Mouse (Mus musculus) B cell, adult 2 months (primary cell): ENCODE measurements around the gene Dnaaf3.
"Not testable (repeated sequence)": the region's sequence is repeated elsewhere in the genome, so short reads cannot be mapped to it uniquely, and the experiment has no call there.

Experiments used
- DNase-seq, 2 experiments: peaks; one replicate each; pipeline ENCODE4 v3.0.0; 2022

Dnaaf3 gene

GRCm38 (mm10) chr7:4532005-4532729, at the start of gene Dnaaf3:
TSS of gene Dnaaf3 (minus strand) at chr7:4532453.
- DNase-seq, result no peak

GRCm38 (mm10) chr7:4581481-4581880, 49.2 kb upstream of the Dnaaf3 start:
- DNase-seq, result not testable (repeated sequence)

- not testable (repeated sequence) for DNase-seq
These were observed 40.1 kb upstream of the Dnaaf3 start for GRCm38 (mm10) chr7:4572361-4572760.

- peak in 1 of 2 experiments; percentile 12 for DNase-seq
These were observed 30.4 kb upstream of the Dnaaf3 start for GRCm38 (mm10) chr7:4562660-4563059.

GRCm38 (mm10) chr7:4557167-4557560, 24.9 kb upstream of the Dnaaf3 start:
- no peak for DNase-seq

- DNase-seq, result peak; percentile 84 to 85
These were observed 24.3 kb upstream of the Dnaaf3 start for GRCm38 (mm10) chr7:4556256-4557166.

GRCm38 (mm10) chr7:4547221-4547641, 15.0 kb upstream of the Dnaaf3 start, which contains the start of gene Syt5:
TSS of gene Syt5 (minus strand) at chr7:4547541.
- no peak for DNase-seq

GRCm38 (mm10) chr7:4546591-4547131, 14.4 kb upstream of the Dnaaf3 start:
- peak; percentile 5 to 34 for DNase-seq

GRCm38 (mm10) chr7:4546050-4546449, 13.8 kb upstream of the Dnaaf3 start:
- DNase-seq, result no peak

- no peak for DNase-seq
These were observed 9.8 kb upstream of the Dnaaf3 start for GRCm38 (mm10) chr7:4542013-4542412.

- DNase-seq, result no peak
These were observed 9.1 kb upstream of the Dnaaf3 start for GRCm38 (mm10) chr7:4541344-4541743.

GRCm38 (mm10) chr7:4539019-4539418, 6.8 kb upstream of the Dnaaf3 start:
- no peak for DNase-seq

- DNase-seq, result no peak
These were observed 4.9 kb upstream of the Dnaaf3 start for GRCm38 (mm10) chr7:4537181-4537580.

GRCm38 (mm10) chr7:4536369-4536768, 4.1 kb upstream of the Dnaaf3 start:
- DNase-seq, result no peak

GRCm38 (mm10) chr7:4530166-4530565, 2.1 kb downstream of the Dnaaf3 start:
- DNase-seq, result not testable (repeated sequence)

- no peak for DNase-seq
These were observed 5.0 kb downstream of the Dnaaf3 start for GRCm38 (mm10) chr7:4527302-4527689.

- DNase-seq, result peak; percentile 76 to 81
These were observed 5.6 kb downstream of the Dnaaf3 start for GRCm38 (mm10) chr7:4526341-4527301.

GRCm38 (mm10) chr7:4524212-4524922, 7.9 kb downstream of the Dnaaf3 start, which contains the start of gene Tnni3:
TSS of gene Tnni3 (minus strand) at chr7:4524229.
- peak; percentile 65 for DNase-seq

GRCm38 (mm10) chr7:4523205-4524130, 8.8 kb downstream of the Dnaaf3 start:
- no peak for DNase-seq

- DNase-seq, result no peak
These were observed 10.0 kb downstream of the Dnaaf3 start for GRCm38 (mm10) chr7:4522292-4522691.
